Mouse (Mus musculus): ENCODE data around the gene Klf13.

The Klf13 gene

DNA sequence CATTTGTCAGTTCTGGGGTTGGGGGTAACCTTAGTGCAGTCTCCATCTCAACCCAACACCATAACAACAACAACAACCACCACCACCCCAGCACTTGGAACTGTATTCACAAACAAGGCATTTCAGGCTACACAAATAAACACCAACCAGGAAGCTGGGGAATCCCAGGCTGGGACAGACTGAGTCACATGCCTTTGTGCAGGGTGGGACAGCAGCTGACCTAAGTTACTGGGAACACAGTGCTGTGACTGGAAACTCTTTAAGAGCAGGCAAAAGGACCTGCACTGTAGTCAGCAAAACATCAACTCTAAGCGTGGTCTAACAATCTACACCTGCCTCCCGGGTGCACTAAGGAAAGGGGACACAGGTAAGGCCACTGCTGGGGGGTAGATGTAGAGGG lies 33.5 kb downstream of the Klf13 start:
- no peak for DNase-seq

GRCm38 (mm10) chr7:63903635-63904380 lies 34.9 kb downstream of the Klf13 start:
- DNase-seq: no peak

- DNase-seq: no peak
Observed at GRCm38 (mm10) chr7:63902604-63903210, 36.0 kb downstream of the Klf13 start.

GRCm38 (mm10) chr7:63901942-63902341 lies 36.8 kb downstream of the Klf13 start:
- DNase-seq: no peak

DNA sequence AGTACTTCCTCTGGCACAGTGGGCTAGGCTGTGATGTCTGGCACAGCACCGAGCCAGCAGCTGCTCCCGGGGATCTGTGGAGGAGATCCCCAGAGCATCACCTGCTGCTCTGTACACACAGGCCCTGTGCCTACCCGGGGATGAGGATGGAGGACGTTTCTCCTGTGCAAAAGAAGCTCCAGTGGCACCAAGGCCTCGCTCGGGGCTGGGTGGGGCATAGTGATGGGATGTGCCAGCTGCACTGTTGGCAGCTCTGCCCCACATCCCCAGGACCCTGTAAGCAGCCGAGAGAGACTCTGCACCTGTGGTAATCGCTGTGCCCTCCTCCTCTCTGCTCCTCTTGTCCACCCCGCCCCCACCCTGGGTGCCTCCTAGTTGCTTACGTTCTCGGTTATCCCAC lies 37.4 kb downstream of the Klf13 start:
- no peak for DNase-seq

- no peak for DNase-seq
Observed at GRCm38 (mm10) chr7:63900411-63900810, 38.3 kb downstream of the Klf13 start.

- no peak for DNase-seq
Observed at GRCm38 (mm10) chr7:63899925-63900324, 38.8 kb downstream of the Klf13 start.

DNA sequence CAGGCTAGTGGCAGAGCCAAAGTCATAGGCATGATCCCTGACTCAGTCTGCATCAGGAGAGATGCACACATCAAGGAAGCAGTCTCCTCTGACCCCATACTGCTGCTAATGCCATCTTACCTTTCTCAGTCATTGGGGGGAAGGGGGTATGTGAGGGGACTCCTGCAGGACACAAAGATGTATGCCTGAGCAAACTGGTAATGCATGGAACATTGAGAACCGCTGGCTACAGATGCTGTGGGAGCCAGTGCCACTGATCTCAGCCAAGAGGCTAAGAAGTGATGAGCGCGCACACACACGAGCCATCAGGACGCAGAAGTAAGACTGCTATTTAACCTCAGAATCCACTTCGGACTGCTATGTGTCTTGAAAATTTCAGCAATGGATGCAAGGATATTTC lies 40.5 kb downstream of the Klf13 start:
- DNase-seq: no peak

- no peak for DNase-seq
Observed at GRCm38 (mm10) chr7:63897655-63898054, 41.1 kb downstream of the Klf13 start.

GRCm38 (mm10) chr7:63896968-63897468 lies 41.7 kb downstream of the Klf13 start:
- DNase-seq: peak; percentile 68

DNA sequence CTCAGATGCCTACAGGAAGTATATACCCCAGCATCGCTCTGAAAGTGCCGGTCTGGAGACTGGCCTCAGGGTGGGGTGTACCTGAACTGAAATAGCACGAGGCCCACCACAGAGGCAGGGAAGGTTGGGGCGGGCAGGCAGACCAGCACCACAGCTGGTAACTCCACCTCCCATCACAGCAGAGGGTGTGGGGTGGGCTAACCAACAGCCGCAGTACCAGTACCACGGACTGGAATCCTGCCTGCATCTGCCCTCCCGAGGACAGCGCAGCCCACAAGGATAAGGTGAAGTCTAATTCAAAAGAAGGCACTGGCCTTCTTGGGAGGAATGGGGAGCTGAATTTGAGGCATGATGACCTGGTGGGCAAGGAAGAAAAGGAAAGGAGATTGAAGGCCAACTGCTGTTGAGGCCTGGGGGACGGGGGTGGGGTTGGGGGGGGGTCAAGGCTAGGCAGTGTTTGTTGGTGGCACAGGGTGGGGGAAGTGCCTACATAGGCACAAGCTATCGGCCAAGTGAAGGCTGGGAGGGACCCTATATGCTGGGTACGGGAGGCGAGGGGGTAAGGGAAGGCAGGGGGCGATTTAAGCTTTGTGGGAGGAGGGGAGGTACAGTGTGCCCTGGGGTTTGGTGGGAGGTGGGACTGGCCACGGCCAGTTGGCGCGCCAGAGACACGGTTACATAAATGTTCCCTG lies 42.3 kb downstream of the Klf13 start:
- peak in 1 of 2 experiments; percentile 31 for DNase-seq

GRCm38 (mm10) chr7:63895223-63895622 lies 43.5 kb downstream of the Klf13 start:
- DNase-seq: peak in 1 of 2 experiments; percentile 32

- DNase-seq: no peak
Observed at GRCm38 (mm10) chr7:63894662-63895061, 44.1 kb downstream of the Klf13 start.

GRCm38 (mm10) chr7:63893729-63894128 lies 45.0 kb downstream of the Klf13 start:
- no peak for DNase-seq

DNA sequence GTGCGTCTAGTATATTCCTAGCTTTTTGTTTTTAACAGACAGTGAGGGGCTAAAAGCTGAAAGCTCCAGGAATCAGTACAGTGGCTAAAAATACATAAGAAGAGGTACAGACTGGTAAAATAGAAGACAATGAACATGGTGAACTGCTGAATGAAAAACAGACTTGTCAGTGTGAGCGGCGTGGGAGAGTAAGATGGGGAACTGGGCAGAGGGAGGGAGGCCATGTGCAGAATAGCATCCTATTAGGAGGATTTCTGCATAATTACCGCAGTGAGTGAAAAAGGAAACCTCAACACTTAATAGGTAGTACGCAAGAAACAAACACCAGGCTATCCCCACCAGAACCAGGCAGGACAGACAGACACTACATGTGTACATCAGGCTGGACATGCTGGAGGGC lies 45.5 kb downstream of the Klf13 start:
- DNase-seq: peak in 1 of 2 experiments; percentile 38

DNA sequence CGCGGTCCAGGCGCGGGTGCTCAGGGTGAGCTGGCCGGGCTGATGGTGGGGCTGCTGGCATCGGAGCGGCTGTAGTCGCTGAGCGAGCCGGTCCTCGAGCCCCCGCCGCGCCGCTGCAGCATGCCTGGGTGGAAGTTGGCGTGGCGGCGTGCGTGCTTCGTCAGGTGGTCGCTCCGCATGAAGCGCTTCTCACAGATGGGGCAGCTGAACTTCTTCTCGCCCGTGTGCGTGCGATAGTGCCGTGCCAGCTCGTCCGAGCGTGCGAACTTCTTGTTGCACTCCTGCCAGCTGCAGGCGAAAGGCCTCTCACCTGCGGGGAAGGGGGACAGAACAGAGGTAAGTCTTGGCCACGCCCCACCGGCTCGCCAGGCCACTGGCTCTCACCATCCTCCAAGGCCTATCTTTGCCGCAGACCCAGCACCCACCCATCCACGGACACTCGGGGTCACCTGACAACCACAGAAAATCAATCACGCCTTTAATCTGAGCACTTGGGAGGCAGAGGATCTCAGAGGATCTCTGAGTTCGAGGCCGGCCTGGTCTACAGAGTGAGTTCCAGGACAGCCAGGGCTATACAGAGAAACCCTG lies 47.1 kb downstream of the Klf13 start:
- DNase-seq: peak in 1 of 2 experiments; percentile 36

DNA sequence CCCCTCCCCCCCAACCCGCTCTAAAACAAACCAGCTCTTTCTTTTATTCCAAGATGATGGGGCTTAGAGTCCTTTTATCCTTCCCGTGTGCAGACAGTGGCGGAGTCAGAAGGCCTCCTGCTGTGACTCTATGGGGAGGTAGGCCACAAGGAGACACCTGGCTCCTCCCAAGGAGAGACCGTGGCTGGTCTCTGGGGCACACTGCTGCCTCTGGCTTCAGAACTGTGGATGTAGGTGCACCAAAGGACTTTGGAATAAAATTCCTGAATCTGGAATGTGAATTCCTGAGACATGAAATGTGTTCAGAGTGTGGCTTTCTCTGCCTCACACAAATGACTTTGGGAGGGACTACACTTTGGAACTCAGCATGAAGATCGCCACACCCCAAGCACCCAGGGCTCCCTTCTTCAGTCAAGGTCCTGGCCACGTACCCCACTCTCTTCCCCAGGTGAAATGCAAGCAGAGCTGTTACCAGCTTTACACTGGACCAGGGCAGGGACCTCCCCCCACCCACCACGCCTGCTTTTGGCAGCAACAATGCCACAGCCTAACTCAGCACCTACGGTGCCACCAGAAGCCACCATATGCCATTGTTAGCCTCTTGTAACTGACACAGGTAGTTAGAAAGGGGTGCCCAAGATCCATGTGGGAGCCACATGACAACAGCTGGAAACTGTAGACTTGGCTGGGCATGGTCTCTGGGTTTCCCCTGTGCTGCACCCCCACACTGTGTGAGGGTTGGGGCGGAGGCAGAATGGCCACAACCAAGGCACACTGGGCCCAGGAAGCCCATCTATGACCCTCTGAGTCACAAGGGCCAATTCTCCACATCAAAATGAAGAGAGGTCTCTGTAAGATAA lies 49.4 kb downstream of the Klf13 start:
- no peak for DNase-seq

DNA sequence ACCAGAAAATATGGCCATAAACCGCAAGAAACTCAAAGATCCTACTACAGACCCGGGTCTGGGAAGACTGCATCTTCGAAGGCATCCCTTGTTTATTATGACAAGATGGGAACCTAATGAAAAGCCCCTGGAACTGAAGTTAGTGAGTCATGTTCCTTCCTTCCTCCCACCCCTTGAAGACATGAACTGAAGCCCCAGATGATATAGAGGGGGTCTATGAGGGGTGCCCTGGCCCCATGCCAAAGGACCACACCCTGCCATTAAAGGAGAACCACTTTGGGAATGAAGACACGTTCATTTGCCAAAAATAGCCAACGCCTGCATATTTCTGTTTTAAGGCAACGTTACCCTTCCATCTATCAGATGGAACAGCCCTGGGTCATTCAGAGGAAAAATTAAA lies 50.0 kb downstream of the Klf13 start:
- no peak for DNase-seq

GRCm38 (mm10) chr7:63887602-63888123 lies 51.1 kb downstream of the Klf13 start:
- DNase-seq: no peak

- no peak for DNase-seq
Observed at GRCm38 (mm10) chr7:63887034-63887551, 51.6 kb downstream of the Klf13 start.

GRCm38 (mm10) chr7:63885025-63885424 lies 53.7 kb downstream of the Klf13 start:
- DNase-seq: no peak

DNA sequence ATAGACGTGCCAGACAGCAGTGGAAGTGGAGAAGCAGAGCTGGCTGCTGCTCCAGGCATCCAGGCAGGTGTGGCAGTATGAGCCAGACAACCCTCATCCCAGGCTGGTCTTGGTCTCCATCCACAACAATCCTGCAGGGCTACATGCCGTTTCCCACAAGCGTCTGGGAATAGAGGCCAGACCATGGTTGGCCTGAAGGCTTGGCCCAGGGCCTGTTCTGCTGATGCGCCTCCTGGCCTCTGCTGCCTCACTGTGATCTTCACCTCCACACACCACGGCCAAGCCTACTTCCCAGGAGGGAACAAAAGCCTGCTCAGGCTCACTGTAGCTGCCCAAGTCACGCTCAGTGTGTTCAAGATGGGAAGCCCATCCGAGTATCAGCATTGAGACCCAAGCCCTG lies 56.0 kb downstream of the Klf13 start:
- no peak for DNase-seq

All from B cell, adult 2 months (primary cell).